Mouse (Mus musculus) bone marrow macrophage, adult 2 months (primary cell): ENCODE measurements at regions not wholly inside any gene's neighbourhood (a gene's known extent, or its start where the extent isn't known, plus 50 kb on each side); places are given as distances from the start of the nearest gene placed in this dataset.

ENCODE experiments used
- CTCF ChIP-seq: IDR thresholded peaks from 2 replicates; pipeline ENCODE4 v1.5.1; 2012; ENCODE audit warnings: low read depth, mild to moderate bottlenecking, low read length, moderate library complexity
- POLR2A ChIP-seq: IDR thresholded peaks from 2 replicates; pipeline ENCODE4 v1.6.1; 2012; ENCODE audit warnings: mild to moderate bottlenecking, low read depth, low read length, borderline replicate concordance

- TF ChIP-seq POLR2A: no peak
- TF ChIP-seq CTCF: no peak
These were observed 444.4 kb downstream of the Pdcd6ip start for GRCm38 (mm10) chr9:113263636-113264035.
